Mouse (Mus musculus) cerebellum, postnatal 36 days (tissue): ENCODE data around the gene Rpap1.

Experiments
- DNase-seq, 2 experiments: peaks; one replicate each; pipeline ENCODE4 v3.0.0; 2021 to 2022; ENCODE audit warnings: mixed read lengths in 2 of 2

The Rpap1 gene

GRCm38 (mm10) chr2:119787206-119787883 is at the start of gene Rpap1:
Rpap1 (minus strand) TSS chr2:119787537.
- peak; percentile 85 to 87 for DNase-seq

GRCm38 (mm10) chr2:119834231-119834630 is 46.9 kb upstream of the Rpap1 start:
- no peak for DNase-seq

GRCm38 (mm10) chr2:119830579-119830978 is 43.2 kb upstream of the Rpap1 start:
- no peak for DNase-seq

- no peak for DNase-seq
Measured at GRCm38 (mm10) chr2:119821136-119821535, 33.8 kb upstream of the Rpap1 start.

GRCm38 (mm10) chr2:119818668-119819272 is 31.4 kb upstream of the Rpap1 start:
- DNase-seq, result no peak

GRCm38 (mm10) chr2:119817047-119817446 is 29.7 kb upstream of the Rpap1 start:
- peak; percentile 72 to 82 for DNase-seq

- DNase-seq, result no peak
Measured at GRCm38 (mm10) chr2:119816611-119817010, 29.3 kb upstream of the Rpap1 start.

- no peak for DNase-seq
Measured at GRCm38 (mm10) chr2:119814376-119814933, 27.1 kb upstream of the Rpap1 start.

- DNase-seq, result peak in 1 of 2 experiments; percentile 52
Measured at GRCm38 (mm10) chr2:119811490-119812146, 24.3 kb upstream of the Rpap1 start.

- DNase-seq, result no peak
Measured at GRCm38 (mm10) chr2:119810890-119811289, 23.6 kb upstream of the Rpap1 start.

- no peak for DNase-seq
Measured at GRCm38 (mm10) chr2:119808881-119809280, 21.5 kb upstream of the Rpap1 start.

GRCm38 (mm10) chr2:119808438-119808837 is 21.1 kb upstream of the Rpap1 start:
- DNase-seq, result no peak

- peak in 1 of 2 experiments; percentile 42 for DNase-seq
Measured at GRCm38 (mm10) chr2:119805536-119805935, 18.2 kb upstream of the Rpap1 start.

- DNase-seq, result peak in 1 of 2 experiments; percentile 54
Measured at GRCm38 (mm10) chr2:119804776-119805175, 17.4 kb upstream of the Rpap1 start.

- DNase-seq, result no peak
Measured at GRCm38 (mm10) chr2:119804275-119804628, 16.9 kb upstream of the Rpap1 start.

- no peak for DNase-seq
Measured at GRCm38 (mm10) chr2:119803618-119804274, 16.4 kb upstream of the Rpap1 start.

- DNase-seq, result no peak
Measured at GRCm38 (mm10) chr2:119802767-119803617, 15.7 kb upstream of the Rpap1 start.

GRCm38 (mm10) chr2:119800876-119801846 is 13.8 kb upstream of the Rpap1 start:
- DNase-seq, result peak; percentile 79 to 81

- peak in 1 of 2 experiments; percentile 57 for DNase-seq
Measured at GRCm38 (mm10) chr2:119799961-119800550, 12.7 kb upstream of the Rpap1 start.

GRCm38 (mm10) chr2:119799181-119799960 is 12.0 kb upstream of the Rpap1 start:
- DNase-seq, result peak; percentile 59 to 67
